8 mouse cellular contexts compared by ENCODE assay signal in the genomic region with DNA sequence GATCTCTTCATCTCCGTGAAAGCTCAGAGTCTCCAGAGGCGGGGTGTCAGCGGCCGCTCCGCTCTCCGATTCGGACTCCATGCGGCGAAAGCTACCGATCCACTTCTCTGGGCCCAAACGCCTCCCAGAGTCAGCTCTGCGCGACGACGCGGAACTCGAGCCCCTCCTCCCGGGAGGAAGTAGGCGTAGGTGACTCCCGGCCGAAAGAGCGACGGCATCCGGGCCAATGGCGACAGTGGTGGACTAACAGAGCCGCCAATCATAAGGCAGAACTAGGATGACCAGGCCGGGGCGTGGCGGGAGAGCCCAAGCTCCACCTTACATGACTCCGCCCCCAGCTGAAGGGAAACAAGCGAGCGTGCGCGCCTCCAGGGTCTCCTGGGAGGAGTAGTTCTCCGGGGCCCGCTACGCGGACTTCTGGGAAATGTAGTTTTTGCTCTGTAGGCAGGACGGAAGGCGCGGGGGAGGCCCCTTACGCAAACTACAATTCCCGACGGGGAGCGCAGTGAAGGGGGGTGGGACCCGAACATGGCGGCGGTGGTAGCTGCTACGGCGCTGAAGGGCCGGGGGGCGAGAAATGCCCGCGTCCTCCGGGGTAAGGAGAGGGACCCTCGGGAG. TPM values are rescaled to one million over a fixed set of nuclear protein-coding genes. Genes with fewer than 3 reads are reported as not detected.
A peak's percentile ranks its signal among the peaks of the same experiment; 100 is the strongest.
DNase-seq lines count a peak whose midpoint lies in the region; ATAC-seq and TF ChIP-seq lines count a peak whose summit lies in the region.

A gene (minus strand): TSS at position 196 of the 618 bp plus-strand sequence.
A gene (plus strand): TSS at position 388 of the 618 bp plus-strand sequence.

- intact Hi-C loops in gastrocnemius, adult 2 months (cut with DNase I) = loop anchor here (2.0 to 10.0 kb wide), 3 partner anchors 48 to 300 kb away; a partner anchor contains a TSS
- intact Hi-C loops in left cerebral cortex, adult 2 months (cut with DNase I) = loop anchor here (1.0 to 5.0 kb wide), 3 partner anchors 48 to 168 kb away; a partner anchor contains a TSS

- H3K4me2 ChIP-seq in hindbrain, postnatal 0 days (ENCODE audit: low read depth, low read length) = peak within 1 kb of the TSS; percentile 85

- TF ChIP-seq CTCF in gastrocnemius, adult 2 months (IDR thresholded peaks at IDR 0.05) = peak; percentile 33; the same call in 1 of the 2 replicates
- peak; percentile 21 for TF ChIP-seq CTCF in hindbrain, postnatal 0 days (IDR thresholded peaks at IDR 0.05; ENCODE audit: low read depth)
- no peak; the same call in none of the 2 replicates for TF ChIP-seq CTCF in left cerebral cortex, adult 2 months (IDR thresholded peaks at IDR 0.05)

- H3K36me3 ChIP-seq in hindbrain, postnatal 0 days (ENCODE audit: insufficient read depth, low read length) = peaks cover 31% of the 10 kb centered on the region

- peak; percentile 90 for ATAC-seq in common myeloid progenitor, adult 5-6 weeks (replicated peaks; ENCODE audit: low read depth, poor library complexity, severe bottlenecking)
- peak; percentile 98 for ATAC-seq in hindbrain, postnatal 0 days
- peak; percentile 95 for ATAC-seq in megakaryocyte, adult 5-6 weeks (ENCODE audit: poor library complexity, severe bottlenecking)

- DNase-seq in ZHBTc4 (ENCODE audit: low read depth, low spot score) = peak; percentile 100
- DNase-seq in gastrocnemius, adult 2 months = peak; percentile 100
- DNase-seq in hindbrain, postnatal 0 days (ENCODE audit: low spot score) = peak; percentile 100
- DNase-seq in left cerebral cortex, adult 2 months (ENCODE audit: extremely low spot score in 1 of 2, low spot score in 2 of 2) = peak; percentile 99 to 100
- DNase-seq in right cerebral cortex, adult 2 months (ENCODE audit: low spot score in 2 of 2) = peak; percentile 100
- peak; percentile 100 for DNase-seq in urinary bladder, postnatal 14 days (ENCODE audit: low spot score)

- peak within 1 kb of the TSS; percentile 68 for H3K9ac ChIP-seq in hindbrain, postnatal 0 days (replicated peaks; ENCODE audit: low read length)

- H3K4me3 ChIP-seq in gastrocnemius, adult 2 months = peak within 1 kb of the TSS; percentile 93
- H3K4me3 ChIP-seq in hindbrain, postnatal 0 days (ENCODE audit: low read length) = peak within 1 kb of the TSS; percentile 70
- H3K4me3 ChIP-seq in left cerebral cortex, adult 2 months = peak within 1 kb of the TSS; percentile 68

- no peaks in the 10 kb centered on the region for H3K27me3 ChIP-seq in hindbrain, postnatal 0 days (ENCODE audit: insufficient read depth, low read length)

- no peaks in the 10 kb centered on the region for H3K9me3 ChIP-seq in hindbrain, postnatal 0 days (ENCODE audit: low read length)

- H3K4me1 ChIP-seq in hindbrain, postnatal 0 days (ENCODE audit: insufficient read depth, low read length) = peaks cover 16% of the 10 kb centered on the region; the same call in 1 of the 2 replicates

- WGBS in hindbrain, postnatal 0 days = under 1% methylated on average over 55 of the region's 56 CpGs

- H3K27ac ChIP-seq in gastrocnemius, adult 2 months = peak within 1 kb of the TSS; percentile 96
- H3K27ac ChIP-seq in hindbrain, postnatal 0 days = peak within 1 kb of the TSS; percentile 75
- peak within 1 kb of the TSS; percentile 91 for H3K27ac ChIP-seq in left cerebral cortex, adult 2 months

RNA-seq across cellular contexts. Expression of the first gene that starts in this region (rescaled TPM):
- 84.2 and 100 TPM in 2 replicates for total RNA-seq in common myeloid progenitor, adult 5-6 weeks (2017)
- total RNA-seq in gastrocnemius, adult 2 months (2021) = 10 to 100 TPM; 69.4 to 76.1 TPM
- total RNA-seq in hindbrain, postnatal 0 days (2014; rRNA removed) = 131 and 161 TPM in 2 replicates
- polyA plus RNA-seq in hindbrain, postnatal 0 days (2015; fragmentation: Nextera tagmentation; extraction: Ambion mirVana) = 212 and 219 TPM in 2 replicates
- total RNA-seq in left cerebral cortex, adult 2 months (2021) = 100 to 1,000 TPM; 140 to 143 TPM
- 27.8 and 33.6 TPM in 2 replicates for total RNA-seq in megakaryocyte, adult 5-6 weeks (2015)
- 48.2 and 59.5 TPM in 2 replicates for total RNA-seq in megakaryocyte, adult 5-6 weeks (2017)

RNA-seq across cellular contexts. Expression of the second gene that starts in this region (rescaled TPM):
- total RNA-seq in common myeloid progenitor, adult 5-6 weeks (2017) = 11.6 and 17.2 TPM in 2 replicates
- 10 to 100 TPM; 45.4 to 70.5 TPM for total RNA-seq in gastrocnemius, adult 2 months (2021)
- 102 and 113 TPM in 2 replicates for total RNA-seq in hindbrain, postnatal 0 days (2014; rRNA removed)
- 143 TPM in 2 replicates for polyA plus RNA-seq in hindbrain, postnatal 0 days (2015; fragmentation: Nextera tagmentation; extraction: Ambion mirVana)
- total RNA-seq in left cerebral cortex, adult 2 months (2021) = 100 to 1,000 TPM; 155 to 164 TPM
- 23.5 and 23.6 TPM in 2 replicates for total RNA-seq in megakaryocyte, adult 5-6 weeks (2015)
- total RNA-seq in megakaryocyte, adult 5-6 weeks (2017) = 7.7 and 8.9 TPM in 2 replicates

Comparison
In these comparisons a context has a peak if more than half of its experiments do, and no peak if none do; other contexts are left out.
1. Peak in every context shown above with its lines: DNase-seq, ATAC-seq, H3K4me3 ChIP-seq and H3K27ac ChIP-seq.